Mouse (Mus musculus) adrenal gland, postnatal 25 days (tissue): ENCODE data around the gene Notum. TPM values are rescaled to one million over a fixed set of nuclear protein-coding genes. Genes with fewer than 3 reads are reported as not detected.
A peak's percentile ranks its signal among the peaks of the same experiment; 100 is the strongest.

Experiments used
- DNase-seq: peaks from one replicate; pipeline ENCODE4 v3.0.0; 2021; ENCODE audit warnings: mixed read lengths
- microRNA-seq, 2 experiments: library from miRNA; unstranded; fragments of <30 nt; microRNA quantifications; one replicate each; pipeline ENCODE4 v1.2.0; 2021
- total RNA-seq: library from RNA; stranded (reverse); gene quantifications from 2 replicates; pipeline ENCODE4 v1.2.3, GENCODE M21; 2021

Notum gene
- total RNA-seq, 1 experiment from 2014 or later: 12.1 TPM

DNA sequence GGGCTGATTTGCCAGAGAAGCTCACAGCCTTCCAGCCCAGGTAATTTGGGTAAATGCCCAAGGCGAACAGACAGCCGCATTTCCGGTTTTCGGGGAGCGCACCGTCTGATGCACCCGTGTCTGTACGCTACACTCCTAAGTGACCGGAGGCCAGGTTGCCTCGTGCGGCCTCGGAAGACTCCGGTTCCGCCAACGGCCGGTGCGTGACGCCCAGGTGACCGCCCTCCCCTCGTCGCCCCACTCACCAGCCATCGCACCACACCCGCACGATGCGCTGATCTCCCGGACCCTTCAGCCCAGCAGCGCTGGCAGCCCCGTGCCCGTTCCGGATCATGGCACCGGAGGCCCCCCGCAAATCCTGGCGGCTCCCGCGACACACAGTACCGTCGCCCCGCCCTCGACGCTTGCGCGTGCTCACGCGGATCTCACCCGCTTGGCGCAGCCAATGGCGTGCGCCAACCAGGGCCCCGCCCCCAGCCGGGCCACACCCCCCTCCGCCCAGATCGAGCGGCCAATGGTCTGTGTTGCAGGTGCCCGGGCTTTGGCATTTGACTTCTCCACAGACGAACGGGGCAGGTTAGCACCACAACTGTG, 43.4 kb downstream of the Notum start, which contains the start of gene Pcyt2:
Pcyt2 (minus strand) TSS at position 418 of the 594 bp plus-strand sequence.
- peak; percentile 95 for DNase-seq

GRCm38 (mm10) chr11:120616617-120617294, 44.2 kb downstream of the Notum start:
- DNase-seq: no peak

- no peak for DNase-seq
These were observed 45.3 kb downstream of the Notum start for GRCm38 (mm10) chr11:120615606-120616203.

DNA sequence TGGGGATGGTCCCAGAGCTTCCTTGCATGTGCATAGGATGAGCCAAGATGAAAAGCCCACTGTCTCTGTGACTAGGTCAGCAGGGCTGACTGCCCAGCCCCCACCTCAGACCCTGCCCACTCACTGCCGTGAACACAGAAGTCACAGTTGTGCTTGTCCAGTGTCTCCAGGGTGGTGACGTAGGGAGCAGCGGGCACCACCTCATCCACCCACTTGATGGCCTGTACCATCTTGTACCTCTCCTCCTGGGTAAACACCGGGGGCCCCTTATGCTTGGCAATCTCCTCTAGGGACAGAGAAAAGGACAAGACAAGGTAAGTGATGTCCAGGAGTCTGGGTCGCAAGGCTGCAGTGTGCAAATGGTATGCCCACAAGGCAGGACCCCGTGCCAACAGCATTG, 45.8 kb downstream of the Notum start:
- no peak for DNase-seq

GRCm38 (mm10) chr11:120613976-120614375, 47.0 kb downstream of the Notum start:
- DNase-seq: no peak

GRCm38 (mm10) chr11:120613481-120613972, 47.4 kb downstream of the Notum start:
- no peak for DNase-seq

DNA sequence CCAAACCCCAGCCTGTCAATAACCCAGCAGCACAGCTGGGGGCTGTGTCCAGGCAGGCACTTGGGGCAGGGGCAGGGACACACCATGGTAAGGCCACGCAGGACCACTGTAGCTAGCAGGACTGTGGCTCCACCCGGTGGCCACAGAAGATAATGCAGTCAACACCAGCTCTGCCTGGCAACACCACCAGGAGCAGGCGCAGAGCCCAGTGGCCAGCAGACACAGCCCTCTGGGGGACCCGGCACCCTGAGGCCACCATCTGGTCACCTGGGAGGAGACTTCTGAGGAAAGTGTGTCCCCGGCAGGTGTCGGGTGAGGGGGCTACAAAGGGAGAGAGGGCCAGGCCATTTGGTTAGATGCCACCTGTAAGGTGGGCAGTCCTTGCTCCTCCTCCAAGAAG, 48.2 kb downstream of the Notum start:
- peak; percentile 77 for DNase-seq

DNA sequence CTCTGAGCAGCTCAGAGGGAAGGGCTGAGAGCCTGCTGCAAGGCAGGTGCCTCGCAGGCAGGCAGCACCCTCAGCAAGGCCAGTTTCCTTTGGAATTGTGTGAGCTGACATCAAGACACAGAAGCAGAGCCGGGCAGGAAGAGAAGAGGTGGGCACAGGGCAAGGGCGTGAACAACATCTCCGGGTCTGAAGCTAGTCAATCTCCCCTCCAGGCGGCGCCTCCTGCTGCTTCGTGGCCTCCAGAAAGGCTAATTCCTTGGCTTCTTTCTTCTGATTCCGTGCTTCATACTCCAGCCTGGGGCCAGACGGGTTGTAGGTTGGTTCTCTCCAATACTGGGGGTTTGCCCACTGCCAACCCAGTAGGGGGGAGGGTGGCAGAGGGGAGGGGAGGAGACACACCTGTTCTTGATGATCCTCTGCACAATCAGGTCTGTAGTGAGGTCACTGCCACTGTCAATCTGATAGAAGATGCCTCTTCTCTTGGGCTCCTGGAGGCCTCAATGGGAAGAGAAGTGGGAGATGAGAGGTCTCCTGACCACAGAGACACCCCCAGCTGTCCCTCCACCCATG, 50.4 kb downstream of the Notum start:
- DNase-seq: no peak

- peak; percentile 61 for DNase-seq
These were observed 51.7 kb downstream of the Notum start for GRCm38 (mm10) chr11:120609250-120609649.

DNA sequence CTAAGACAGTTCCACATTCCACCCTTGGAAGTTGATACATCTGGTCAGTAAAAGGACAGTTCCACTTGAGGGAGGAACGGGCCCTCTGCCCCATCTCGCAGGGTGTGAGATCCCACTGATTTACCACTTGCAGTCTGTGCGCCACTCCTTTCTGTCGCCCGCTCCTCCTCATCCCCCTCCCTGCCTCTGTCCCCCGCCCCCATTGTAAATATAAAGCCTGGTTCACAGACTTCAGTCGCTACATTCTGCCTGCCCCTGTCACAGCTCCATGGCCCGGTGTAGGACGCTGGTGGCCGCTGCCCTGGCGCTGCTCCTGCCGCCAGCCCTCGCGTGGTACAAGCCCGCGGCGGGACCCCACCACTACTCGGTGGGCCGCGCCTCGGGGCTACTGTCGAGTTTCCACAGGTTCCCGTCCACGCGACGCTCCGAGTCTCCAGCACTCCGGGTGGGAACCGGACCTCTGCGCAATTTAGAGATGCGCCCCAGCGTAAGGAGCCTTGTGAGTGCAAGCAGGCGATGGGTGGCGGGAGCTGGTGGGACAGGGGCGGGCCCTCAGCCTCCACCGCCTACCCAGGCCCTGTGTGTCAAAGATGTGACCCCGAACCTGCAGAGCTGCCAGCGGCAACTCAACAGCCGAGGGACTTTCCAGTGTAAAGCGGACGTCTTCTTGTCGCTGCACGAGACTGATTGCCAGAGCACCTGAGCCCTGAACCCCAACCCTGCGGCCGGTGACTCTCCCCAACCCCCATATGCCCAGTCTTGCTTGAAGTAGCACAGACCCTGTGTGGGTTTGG, 52.5 kb downstream of the Notum start, which contains the start of gene Npb:
Npb (plus strand) TSS at position 237 of the 794 bp plus-strand sequence.
- no peak for DNase-seq

DNA sequence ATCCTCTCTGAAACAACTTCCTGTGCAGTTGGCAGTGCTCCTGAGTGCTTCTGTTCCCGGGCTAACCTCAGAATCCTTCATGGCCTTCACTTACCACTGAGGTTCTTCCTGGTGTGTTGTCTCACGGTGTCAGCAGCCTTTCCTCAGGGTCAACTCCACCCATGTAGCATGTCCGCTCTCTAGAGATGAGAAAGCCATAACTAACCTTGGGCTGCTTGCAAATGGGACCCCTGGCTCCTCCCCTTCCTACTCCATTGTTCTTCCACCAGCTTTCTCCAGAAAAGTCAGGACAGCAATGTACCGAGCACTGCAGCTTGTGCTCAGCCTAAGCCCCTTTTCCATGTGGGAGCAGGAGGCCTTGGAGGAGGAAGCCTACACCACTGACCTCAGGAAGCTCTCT, 54.2 kb downstream of the Notum start:
- no peak for DNase-seq

DNA sequence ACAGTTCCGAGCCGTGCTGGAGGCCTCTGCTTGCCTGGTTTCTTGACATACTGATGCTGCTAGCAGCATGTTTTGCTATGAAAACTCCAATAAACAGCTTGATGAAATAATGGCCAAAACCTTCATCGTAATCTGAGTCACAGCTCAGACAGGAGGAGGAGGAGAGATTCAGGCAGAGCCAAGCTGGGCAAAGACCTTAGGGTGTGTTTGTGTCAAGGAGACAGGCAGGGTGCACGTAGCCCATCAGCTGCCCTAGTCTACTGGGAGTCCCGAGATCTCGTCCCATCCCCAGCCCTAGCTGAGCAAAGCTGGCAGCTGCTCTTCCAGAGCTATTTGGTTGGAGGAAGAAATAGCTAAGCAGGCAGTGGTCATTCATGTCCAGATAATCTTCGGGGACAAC, 55.3 kb downstream of the Notum start:
- no peak for DNase-seq

Small RNA genes lying within 50 kb of the gene (microRNA-seq; reads per million reads assigned to microRNA genes)
- gene Mir6936: 0 to 0.36 reads per million in 2 experiments

Other genes with a start within 250 kb of the Notum start
- gene Nploc4, start 223.5 kb downstream of the Notum start, total RNA-seq: 83.9 and 98.7 TPM in 2 replicates
- gene Tspan10, start 218.5 kb downstream of the Notum start, total RNA-seq: 7.3 TPM in 1 of 2 replicates, not detected in the other
- gene Pde6g, start 207.7 kb downstream of the Notum start, total RNA-seq: 0.27 TPM in 1 of 2 replicates, not detected in the other
- 33.8 and 41.3 TPM in 2 replicates for gene Oxld1, start 203.1 kb downstream of the Notum start, total RNA-seq
- gene Ccdc137, start 203.1 kb downstream of the Notum start, total RNA-seq: 24.2 and 27.6 TPM in 2 replicates
- 22.6 and 22.8 TPM in 2 replicates for gene Arl16, start 193.6 kb downstream of the Notum start, total RNA-seq
- 96.3 and 104 TPM in 2 replicates for gene Mrpl12, start 176.6 kb downstream of the Notum start, total RNA-seq
- 102 and 151 TPM in 2 replicates for gene Slc25a10, start 169.3 kb downstream of the Notum start, total RNA-seq
- 1.0 and 3.5 TPM in 2 replicates for gene Gcgr, start 130.5 kb downstream of the Notum start, total RNA-seq
- gene Mcrip1, start 111.4 kb downstream of the Notum start, total RNA-seq: 67.5 and 75.4 TPM in 2 replicates
- gene Ppp1r27, start 110.0 kb downstream of the Notum start, total RNA-seq: 1.4 TPM in 1 of 2 replicates, not detected in the other
- 407 and 486 TPM in 2 replicates for gene P4hb, start 87.9 kb downstream of the Notum start, total RNA-seq
- 333 and 334 TPM in 2 replicates for gene Arhgdia, start 79.6 kb downstream of the Notum start, total RNA-seq
- gene Alyref, start 62.8 kb downstream of the Notum start, total RNA-seq: 101 and 105 TPM in 2 replicates
- gene Anapc11, start 62.8 kb downstream of the Notum start, total RNA-seq: 81.5 and 102 TPM in 2 replicates
- gene Npb, start 52.7 kb downstream of the Notum start, total RNA-seq: 3.1 TPM in 1 of 2 replicates, not detected in the other
- gene Pcyt2, start 43.2 kb downstream of the Notum start, total RNA-seq: 344 and 351 TPM in 2 replicates
- gene Sirt7, start 35.9 kb downstream of the Notum start, total RNA-seq: 82.5 and 103 TPM in 2 replicates
- gene Mafg, start 27.6 kb downstream of the Notum start, total RNA-seq: 69.7 and 76.5 TPM in 2 replicates
- 1.3 TPM in 2 replicates for gene Pycr1, start 17.4 kb downstream of the Notum start, total RNA-seq
- gene Myadml2, start 13.0 kb downstream of the Notum start, total RNA-seq: not detected in 2 replicates
- gene Aspscr1, start 11.8 kb upstream of the Notum start, total RNA-seq: 83.4 and 112 TPM in 2 replicates
- 52.6 and 54.2 TPM in 2 replicates for gene Cenpx, start 52.6 kb upstream of the Notum start, total RNA-seq
- 40.9 and 46.8 TPM in 2 replicates for gene Lrrc45, start 52.8 kb upstream of the Notum start, total RNA-seq
- gene Rac3, start 60.3 kb upstream of the Notum start, total RNA-seq: 5.6 and 10.0 TPM in 2 replicates
- gene Dcxr, start 66.1 kb upstream of the Notum start, total RNA-seq: 59.0 and 82.3 TPM in 2 replicates
- gene Cbr2, start 70.9 kb upstream of the Notum start, total RNA-seq: 1.9 and 3.7 TPM in 2 replicates
- gene Hmga1b, start 101.6 kb upstream of the Notum start, total RNA-seq: 11.4 and 18.7 TPM in 2 replicates
- 21.3 and 23.9 TPM in 2 replicates for gene Rfng, start 123.0 kb upstream of the Notum start, total RNA-seq
- gene Gps1, start 123.1 kb upstream of the Notum start, total RNA-seq: 120 and 131 TPM in 2 replicates
- gene Dus1l, start 135.2 kb upstream of the Notum start, total RNA-seq: 62.7 and 65.8 TPM in 2 replicates
- 1,301 and 1,518 TPM in 2 replicates for gene Fasn, start 163.4 kb upstream of the Notum start, total RNA-seq